Mouse (Mus musculus) G1E (cell line): ENCODE results near the gene Ttll11. TPM values are rescaled to one million over a fixed set of nuclear protein-coding genes. Genes with fewer than 3 reads are reported as not detected.

Experiments used
- ATAC-seq: 2 replicates; pipeline ENCODE4 v1.8.0; 2016; ENCODE audit warnings: mild to moderate bottlenecking; ENCODE audit not compliant: insufficient number of reproducible peaks, poor library complexity, low FRiP score, severe bottlenecking; ENCODE audit errors: extremely low read depth
- DNase-seq: peaks from one replicate; pipeline ENCODE4 v3.0.0; 2012; ENCODE audit warnings: low spot score
- H3K27me3 ChIP-seq: 2 replicates; pipeline ENCODE4 v1.6.1; 2012; ENCODE audit warnings: mild to moderate bottlenecking, low read length, inconsistent platforms; ENCODE audit not compliant: insufficient read depth
- H3K36me3 ChIP-seq: replicated peaks from 2 replicates; pipeline ENCODE3; 2012; ENCODE audit warnings: mild to moderate bottlenecking, inconsistent platforms
- H3K4me1 ChIP-seq: 2 replicates; pipeline ENCODE4 v1.6.1; 2012; ENCODE audit warnings: low read depth, low read length, inconsistent platforms, mixed read lengths; ENCODE audit not compliant: insufficient read depth
- H3K4me3 ChIP-seq: 2 replicates; pipeline ENCODE4 v1.5.1; 2012; ENCODE audit warnings: low read depth, mild to moderate bottlenecking, inconsistent platforms, low read length, moderate library complexity, mixed read lengths
- H3K9me3 ChIP-seq: replicated peaks from 2 replicates; pipeline ENCODE4 v1.6.1; 2012; ENCODE audit warnings: inconsistent platforms
- CTCF ChIP-seq: IDR thresholded peaks from 2 replicates; pipeline ENCODE4 v1.5.1; 2012; ENCODE audit warnings: low read depth, low read length, inconsistent platforms, mixed read lengths
- GATA1 ChIP-seq: IDR thresholded peaks from 2 replicates; pipeline ENCODE4 v1.6.1; 2012; ENCODE audit warnings: borderline replicate concordance, low read length, inconsistent platforms, mixed read lengths
- GATA2 ChIP-seq: IDR thresholded peaks from 2 replicates; pipeline ENCODE4 v1.6.1; 2012; ENCODE audit warnings: low read depth, low read length, inconsistent platforms, borderline replicate concordance
- POLR2AphosphoS5 ChIP-seq: IDR thresholded peaks from 2 replicates; pipeline ENCODE4 v1.6.1; 2012; ENCODE audit warnings: low read depth, low read length, inconsistent platforms; ENCODE audit not compliant: insufficient replicate concordance
- TAL1 ChIP-seq: conservative IDR thresholded peaks from 2 replicates; pipeline ENCODE4 v1.6.1; 2012; ENCODE audit warnings: low read depth, low read length, inconsistent platforms, mixed read lengths
- polyA plus RNA-seq: library from polyadenylated mRNA; stranded (reverse); fragments of >175 nt; gene quantifications from 2 replicates; pipeline ENCODE4 v1.2.3, GENCODE M21; 2012
- total RNA-seq, 2 experiments: library from RNA; stranded (forward) in 1 of 2; stranded (reverse) in 1 of 2; fragments of 200-1000 nt in 1 of 2; fragments of >200 nt in 1 of 2; fragmentation: Nextera tagmentation in 1 of 2; gene quantifications; 2 replicates each; pipeline ENCODE4 v1.2.3; 2014 to 2017

Ttll11 gene
- total and polyA plus RNA-seq, 3 experiments: 0.33 to 0.87 TPM; not detected in 1

- H3K4me3 ChIP-seq: no peak overlapping the region
- peaks cover 10% of the 10 kb centered on the region; the same call in 1 of the 2 replicates for H3K27me3 ChIP-seq
- H3K4me1 ChIP-seq: no peaks in the 10 kb centered on the region
- TF ChIP-seq TAL1 (no peak), GATA2 (no peak), CTCF (peak; percentile 64), POLR2AphosphoS5 (no peak)
- DNase-seq (peak; percentile 38), ATAC-seq (no peak)
- no peaks in the 10 kb centered on the region for H3K36me3 ChIP-seq
- no peaks in the 10 kb centered on the region for H3K9me3 ChIP-seq
Observed at GRCm38 (mm10) chr2:35930498-35931149, 49.1 kb downstream of the Ttll11 start.

GRCm38 (mm10) chr2:35928133-35928532, 51.6 kb downstream of the Ttll11 start:
- Histone ChIP-seq H3K4me1 (no peaks in the 10 kb centered on the region), H3K36me3 (no peaks in the 10 kb centered on the region), H3K9me3 (no peaks in the 10 kb centered on the region), H3K27me3 (peaks cover 15% of the 10 kb centered on the region), H3K4me3 (no peak overlapping the region)
- DNase-seq (no peak), ATAC-seq (no peak)
- TF ChIP-seq GATA1 (no peak), CTCF (no peak), GATA2 (no peak), POLR2AphosphoS5 (no peak), TAL1 (no peak)

- no peak overlapping the region for H3K4me3 ChIP-seq
- H3K4me1 ChIP-seq: no peaks in the 10 kb centered on the region
- DNase-seq (no peak), ATAC-seq (no peak)
- no peaks in the 10 kb centered on the region for H3K36me3 ChIP-seq
- H3K27me3 ChIP-seq: peaks cover 17% of the 10 kb centered on the region
- no peaks in the 10 kb centered on the region for H3K9me3 ChIP-seq
- TF ChIP-seq TAL1 (no peak), GATA2 (no peak), POLR2AphosphoS5 (no peak), GATA1 (no peak), CTCF (no peak)
Observed at GRCm38 (mm10) chr2:35924947-35925346, 54.8 kb downstream of the Ttll11 start.

GRCm38 (mm10) chr2:35922956-35923355, 56.8 kb downstream of the Ttll11 start:
- no peak for DNase-seq

GRCm38 (mm10) chr2:35912090-35912489, 67.6 kb downstream of the Ttll11 start:
- DNase-seq: no peak
- Histone ChIP-seq H3K4me1 (no peaks in the 10 kb centered on the region), H3K4me3 (no peak overlapping the region), H3K27me3 (peaks cover 10% of the 10 kb centered on the region), H3K36me3 (no peaks in the 10 kb centered on the region), H3K9me3 (no peaks in the 10 kb centered on the region)
- no peak for TF ChIP-seq TAL1
- no peak for TF ChIP-seq GATA2
- TF ChIP-seq GATA1: no peak
- TF ChIP-seq CTCF: no peak
- no peak for TF ChIP-seq POLR2AphosphoS5
- no peak for ATAC-seq

More at GRCm38 (mm10) chr2:35922956-35923355, 56.8 kb downstream of the Ttll11 start:
- Histone ChIP-seq H3K4me1 (no peaks in the 10 kb centered on the region), H3K36me3 (no peaks in the 10 kb centered on the region), H3K4me3 (no peak overlapping the region), H3K27me3 (peaks cover 17% of the 10 kb centered on the region), H3K9me3 (no peaks in the 10 kb centered on the region)
- TF ChIP-seq TAL1 (no peak), GATA2 (no peak), POLR2AphosphoS5 (no peak), GATA1 (no peak), CTCF (no peak)
- no peak for ATAC-seq

- ATAC-seq (no peak), DNase-seq (no peak)
- Histone ChIP-seq H3K4me1 (no peaks in the 10 kb centered on the region), H3K36me3 (no peaks in the 10 kb centered on the region), H3K9me3 (no peaks in the 10 kb centered on the region), H3K27me3 (peaks cover 10% of the 10 kb centered on the region), H3K4me3 (no peak overlapping the region)
- no peak for TF ChIP-seq GATA1
Observed at GRCm38 (mm10) chr2:35911675-35912074, 68.0 kb downstream of the Ttll11 start.

- H3K4me1 ChIP-seq: no peaks in the 10 kb centered on the region
- no peaks in the 10 kb centered on the region for H3K36me3 ChIP-seq
- no peak for TF ChIP-seq GATA1
- no peak for TF ChIP-seq POLR2AphosphoS5
- no peak for TF ChIP-seq TAL1
- no peak for TF ChIP-seq CTCF
- no peak for TF ChIP-seq GATA2
- no peaks in the 10 kb centered on the region for H3K9me3 ChIP-seq
- ATAC-seq (no peak), DNase-seq (no peak)
- H3K27me3 ChIP-seq: peaks cover 10% of the 10 kb centered on the region
- H3K4me3 ChIP-seq: no peak overlapping the region
Observed at GRCm38 (mm10) chr2:35910740-35911139, 69.0 kb downstream of the Ttll11 start.
